Mouse (Mus musculus) embryonic facial prominence, embryonic 14.5 days (tissue): ENCODE measurements around the gene Rtn1. TPM values are rescaled to one million over a fixed set of nuclear protein-coding genes. Genes with fewer than 3 reads are reported as not detected.

Experiments
- ATAC-seq: fragments of 200-750 bp; cut with Nextera tagmentation; 2 replicates; pipeline ENCODE4 v1.8.0; 2017; ENCODE audit warnings: low read depth, moderate number of reproducible peaks, moderate TSS enrichment
- DNase-seq: peaks from one replicate; pipeline ENCODE4 v3.0.0-alpha.2; 2015; ENCODE audit warnings: low spot score
- H3K27ac ChIP-seq: fragments of 300-500 bp; sonication (generic); replicated peaks from 2 replicates; pipeline ENCODE4 v1.5.1; 2014; ENCODE audit warnings: low read depth, mild to moderate bottlenecking, low read length, moderate library complexity
- H3K27me3 ChIP-seq: fragments of 300-500 bp; sonication (generic); replicated peaks from 2 replicates; pipeline ENCODE4 v1.6.1; 2014; ENCODE audit warnings: low read length; ENCODE audit not compliant: control insufficient read depth, insufficient read depth
- H3K36me3 ChIP-seq: fragments of 300-500 bp; sonication (generic); 2 replicates; pipeline ENCODE4 v1.6.1; 2014; ENCODE audit warnings: low read length, mixed read lengths; ENCODE audit not compliant: control insufficient read depth, insufficient read depth
- H3K4me1 ChIP-seq: fragments of 300-500 bp; sonication (generic); 2 replicates; pipeline ENCODE4 v1.6.1; 2014; ENCODE audit warnings: antibody characterized with exemption, low read length; ENCODE audit not compliant: control insufficient read depth, insufficient read depth
- H3K4me2 ChIP-seq: fragments of 300-500 bp; sonication (generic); 2 replicates; pipeline ENCODE4 v1.6.1; 2014; ENCODE audit warnings: low read depth, mild to moderate bottlenecking, low read length, moderate library complexity, mixed read lengths
- H3K4me3 ChIP-seq: fragments of 300-500 bp; sonication (generic); 2 replicates; pipeline ENCODE4 v1.5.1; 2014; ENCODE audit warnings: low read depth, mild to moderate bottlenecking, low read length
- H3K9ac ChIP-seq: fragments of 300-500 bp; sonication (generic); 2 replicates; pipeline ENCODE4 v1.6.1; 2014; ENCODE audit warnings: low read depth, mild to moderate bottlenecking, low read length, moderate library complexity, mixed read lengths
- H3K9me3 ChIP-seq: fragments of 300-500 bp; sonication (generic); 2 replicates; pipeline ENCODE4 v1.6.1; 2016; ENCODE audit warnings: low read length; ENCODE audit not compliant: control insufficient read depth
- WGBS: fragments of 180-500 bp; shearing (Covaris S2); extraction: QIAGEN DNeasy Blood & Tissue Kit; methylation state at CpG from one replicate; pipeline ENCODE4 v1.1.7; 2014; 5-methylcytosine and 5-hydroxymethylcytosine counted together
- polyA plus RNA-seq: library from polyadenylated mRNA; unstranded; fragments of >200 nt; fragmentation: Nextera tagmentation; extraction: Ambion mirVana; gene quantifications from 2 replicates; pipeline ENCODE4 v1.2.1, GENCODE M21; 2014

Gene Rtn1
- polyA plus RNA-seq, 1 experiment from 2014 or later: 84.9 TPM

- no peak overlapping the region for H3K4me2 ChIP-seq
- no peak overlapping the region for H3K9ac ChIP-seq
- H3K27ac ChIP-seq: no peak overlapping the region
- no peaks in the 10 kb centered on the region for H3K4me1 ChIP-seq
- 74% methylated on average over 4 of the region's 4 CpGs for WGBS
- ATAC-seq: peak; percentile 84; the same call in 1 of the 2 replicates
- peak; percentile 38 for DNase-seq
- H3K27me3 ChIP-seq: no peaks in the 10 kb centered on the region
- no peaks in the 10 kb centered on the region for H3K36me3 ChIP-seq
- H3K9me3 ChIP-seq: peaks cover 19% of the 10 kb centered on the region
- H3K4me3 ChIP-seq: no peak overlapping the region
These were observed 121.4 kb downstream of the Rtn1 start for GRCm38 (mm10) chr12:72287332-72288004.

GRCm38 (mm10) chr12:72285366-72286345 lies 123.2 kb downstream of the Rtn1 start:
- Histone ChIP-seq H3K9me3 (peaks cover under 1% of the 10 kb centered on the region; the same call in 1 of the 2 replicates), H3K27me3 (no peaks in the 10 kb centered on the region), H3K36me3 (no peaks in the 10 kb centered on the region), H3K27ac (no peak overlapping the region), H3K4me1 (no peaks in the 10 kb centered on the region), H3K4me2 (no peak overlapping the region), H3K4me3 (no peak overlapping the region), H3K9ac (no peak overlapping the region)
- ATAC-seq (no peak), DNase-seq (no peak)
- WGBS: 76% methylated on average over 25 of the region's 25 CpGs

GRCm38 (mm10) chr12:72284576-72284975 lies 124.3 kb downstream of the Rtn1 start:
- no peaks in the 10 kb centered on the region for H3K9me3 ChIP-seq
- no peaks in the 10 kb centered on the region for H3K4me1 ChIP-seq
- H3K27me3 ChIP-seq: no peaks in the 10 kb centered on the region
- WGBS: 83% methylated on average over 7 of the region's 7 CpGs
- no peak overlapping the region for H3K4me3 ChIP-seq
- DNase-seq (no peak), ATAC-seq (no peak)
- no peak overlapping the region for H3K9ac ChIP-seq
- no peak overlapping the region for H3K27ac ChIP-seq
- no peak overlapping the region for H3K4me2 ChIP-seq
- H3K36me3 ChIP-seq: no peaks in the 10 kb centered on the region

GRCm38 (mm10) chr12:72279129-72279875 lies 129.6 kb downstream of the Rtn1 start:
- H3K9me3 ChIP-seq: no peaks in the 10 kb centered on the region
- H3K4me2 ChIP-seq: no peak overlapping the region
- H3K4me1 ChIP-seq: no peaks in the 10 kb centered on the region
- ATAC-seq (no peak), DNase-seq (no peak)
- no peaks in the 10 kb centered on the region for H3K27me3 ChIP-seq
- WGBS: 73% methylated on average over 5 of the region's 5 CpGs
- H3K9ac ChIP-seq: no peak overlapping the region
- H3K4me3 ChIP-seq: no peak overlapping the region
- no peak overlapping the region for H3K27ac ChIP-seq
- H3K36me3 ChIP-seq: no peaks in the 10 kb centered on the region

- H3K4me3 ChIP-seq: no peak overlapping the region
- no peak overlapping the region; the same call in 1 of the 2 replicates for H3K27ac ChIP-seq
- 51% methylated on average over 13 of the region's 13 CpGs for WGBS
- no peak overlapping the region for H3K4me2 ChIP-seq
- no peaks in the 10 kb centered on the region for H3K4me1 ChIP-seq
- no peaks in the 10 kb centered on the region for H3K36me3 ChIP-seq
- H3K9me3 ChIP-seq: no peaks in the 10 kb centered on the region
- no peaks in the 10 kb centered on the region for H3K27me3 ChIP-seq
- ATAC-seq: no peak
- no peak overlapping the region for H3K9ac ChIP-seq
- DNase-seq: peak; percentile 32
These were observed 135.0 kb downstream of the Rtn1 start for GRCm38 (mm10) chr12:72273721-72274414.

GRCm38 (mm10) chr12:72267614-72268013 lies 141.2 kb downstream of the Rtn1 start:
- no peaks in the 10 kb centered on the region for H3K36me3 ChIP-seq
- no peak for ATAC-seq
- no peak for DNase-seq
- no peaks in the 10 kb centered on the region for H3K9me3 ChIP-seq
- H3K4me1 ChIP-seq: no peaks in the 10 kb centered on the region
- no peak overlapping the region for H3K9ac ChIP-seq
- WGBS: 80% methylated on average over 2 of the region's 2 CpGs
- no peaks in the 10 kb centered on the region for H3K27me3 ChIP-seq
- H3K4me3 ChIP-seq: no peak overlapping the region
- no peak overlapping the region for H3K27ac ChIP-seq
- no peak overlapping the region for H3K4me2 ChIP-seq

GRCm38 (mm10) chr12:72265261-72266228 lies 143.3 kb downstream of the Rtn1 start:
- DNase-seq: peak; percentile 49
- 93% methylated on average over 3 of the region's 3 CpGs for WGBS

More at GRCm38 (mm10) chr12:72265261-72266228, 143.3 kb downstream of the Rtn1 start:
- Histone ChIP-seq H3K9me3 (no peaks in the 10 kb centered on the region), H3K27me3 (no peaks in the 10 kb centered on the region), H3K36me3 (no peaks in the 10 kb centered on the region), H3K4me3 (no peak overlapping the region), H3K27ac (no peak overlapping the region), H3K9ac (no peak overlapping the region), H3K4me1 (no peaks in the 10 kb centered on the region), H3K4me2 (no peak overlapping the region)
- ATAC-seq: peak; percentile 78; the same call in 1 of the 2 replicates
